Mouse (Mus musculus) 416B (cell line): ENCODE data around the gene B4galt1.

Experiments used
- DNase-seq: peaks from one replicate; pipeline ENCODE4 v3.0.0; 2011; ENCODE audit warnings: low read depth

The B4galt1 gene

GRCm38 (mm10) chr4:40840448-40840847, 13.4 kb downstream of the B4galt1 start:
- no peak for DNase-seq

- DNase-seq: peak; percentile 31
Measured at GRCm38 (mm10) chr4:40839251-40839650, 14.6 kb downstream of the B4galt1 start.

GRCm38 (mm10) chr4:40837451-40838285, 16.1 kb downstream of the B4galt1 start:
- peak; percentile 47 for DNase-seq

GRCm38 (mm10) chr4:40837008-40837407, 16.8 kb downstream of the B4galt1 start:
- DNase-seq: no peak

- no peak for DNase-seq
Measured at GRCm38 (mm10) chr4:40834872-40835271, 18.9 kb downstream of the B4galt1 start.

GRCm38 (mm10) chr4:40834232-40834786, 19.5 kb downstream of the B4galt1 start:
- no peak for DNase-seq

GRCm38 (mm10) chr4:40833381-40834231, 20.2 kb downstream of the B4galt1 start:
- no peak for DNase-seq

- no peak for DNase-seq
Measured at GRCm38 (mm10) chr4:40830530-40830929, 23.3 kb downstream of the B4galt1 start.

- DNase-seq: no peak
Measured at GRCm38 (mm10) chr4:40829654-40830400, 24.0 kb downstream of the B4galt1 start.

GRCm38 (mm10) chr4:40828910-40829309, 24.9 kb downstream of the B4galt1 start:
- peak; percentile 61 for DNase-seq

GRCm38 (mm10) chr4:40827926-40828325, 25.9 kb downstream of the B4galt1 start:
- DNase-seq: no peak

- DNase-seq: no peak
Measured at GRCm38 (mm10) chr4:40826810-40827209, 27.0 kb downstream of the B4galt1 start.

- DNase-seq: no peak
Measured at GRCm38 (mm10) chr4:40825981-40826380, 27.8 kb downstream of the B4galt1 start.

- DNase-seq: no peak
Measured at GRCm38 (mm10) chr4:40825146-40825545, 28.7 kb downstream of the B4galt1 start.

- DNase-seq: no peak
Measured at GRCm38 (mm10) chr4:40824505-40824904, 29.3 kb downstream of the B4galt1 start.

GRCm38 (mm10) chr4:40823664-40824063, 30.1 kb downstream of the B4galt1 start:
- DNase-seq: no peak

- no peak for DNase-seq
Measured at GRCm38 (mm10) chr4:40823151-40823550, 30.7 kb downstream of the B4galt1 start.

- no peak for DNase-seq
Measured at GRCm38 (mm10) chr4:40821303-40822023, 32.3 kb downstream of the B4galt1 start.

GRCm38 (mm10) chr4:40820903-40821302, 32.9 kb downstream of the B4galt1 start:
- DNase-seq: no peak

- DNase-seq: no peak
Measured at GRCm38 (mm10) chr4:40820024-40820423, 33.8 kb downstream of the B4galt1 start.

GRCm38 (mm10) chr4:40819151-40819550, 34.7 kb downstream of the B4galt1 start:
- no peak for DNase-seq
